Mouse (Mus musculus): ENCODE data around the gene Cgrrf1. TPM values are rescaled to one million over a fixed set of nuclear protein-coding genes. Genes with fewer than 3 reads are reported as not detected.

Cgrrf1 gene
- polyA plus RNA-seq, 1 experiment from 2014 or later: 35.2 TPM

DNA sequence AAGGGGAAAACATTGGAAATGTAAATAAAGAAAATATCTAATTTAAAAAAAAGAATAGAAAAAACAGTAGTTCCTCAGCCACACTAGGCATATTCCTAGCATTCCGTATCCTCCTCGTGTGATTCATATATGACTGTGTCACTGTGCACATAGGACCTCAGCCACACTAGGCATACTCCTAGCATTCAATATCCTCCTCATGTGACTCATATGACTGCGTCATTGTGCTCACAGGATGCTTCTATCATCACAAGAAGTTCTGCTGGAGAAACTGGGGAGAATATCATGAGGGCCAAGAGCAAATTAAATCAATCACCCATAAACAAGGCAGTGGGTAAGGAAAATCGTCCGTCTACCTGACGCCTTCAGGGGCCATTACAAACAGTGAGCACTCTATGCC, 41.2 kb upstream of the Cgrrf1 start:
- no peak overlapping the region for H3K4me3 ChIP-seq (ENCODE audit: low read depth, low read length)
- H3K4me1 ChIP-seq (ENCODE audit: control insufficient read depth, insufficient read depth, low read length): peaks cover 6% of the 10 kb centered on the region
- no peak for ATAC-seq (ENCODE audit: insufficient number of reproducible peaks, low FRiP score, low TSS enrichment, low read depth)

GRCm38 (mm10) chr14:46794157-46794556, 37.8 kb upstream of the Cgrrf1 start:
- no peaks in the 10 kb centered on the region for H3K27me3 ChIP-seq (ENCODE audit: control insufficient read depth, insufficient read depth, low read length)
- no peak overlapping the region for H3K4me2 ChIP-seq (ENCODE audit: low read depth, severe bottlenecking)
- DNase-seq (ENCODE audit: low spot score) (no peak), ATAC-seq (ENCODE audit: insufficient number of reproducible peaks, low FRiP score, low TSS enrichment, low read depth) (no peak)
- H3K9ac ChIP-seq (ENCODE audit: low read length): no peak overlapping the region
- no peak overlapping the region for H3K27ac ChIP-seq (replicated peaks; ENCODE audit: low read depth, low read length)
- no peaks in the 10 kb centered on the region for H3K9me3 ChIP-seq (ENCODE audit: control insufficient read depth, low read length)
- 91% methylated on average over 5 of the region's 5 CpGs for WGBS
- no peaks in the 10 kb centered on the region for H3K4me1 ChIP-seq (ENCODE audit: control insufficient read depth, insufficient read depth, low read length)
- no peak overlapping the region for H3K4me3 ChIP-seq (ENCODE audit: low read depth, low read length)
- H3K36me3 ChIP-seq (ENCODE audit: control insufficient read depth, insufficient read depth, low read length): no peaks in the 10 kb centered on the region

More for the DNA sequence above, 41.2 kb upstream of the Cgrrf1 start:
- H3K9ac ChIP-seq (ENCODE audit: low read length): no peak overlapping the region
- 93% methylated on average over 6 of the region's 6 CpGs for WGBS
- H3K27me3 ChIP-seq (ENCODE audit: control insufficient read depth, insufficient read depth, low read length): no peaks in the 10 kb centered on the region
- H3K4me2 ChIP-seq (ENCODE audit: low read depth, severe bottlenecking): no peak overlapping the region
- no peaks in the 10 kb centered on the region for H3K36me3 ChIP-seq (ENCODE audit: control insufficient read depth, insufficient read depth, low read length)
- no peak overlapping the region for H3K27ac ChIP-seq (replicated peaks; ENCODE audit: low read depth, low read length)
- no peak for DNase-seq (ENCODE audit: low spot score)
- no peaks in the 10 kb centered on the region for H3K9me3 ChIP-seq (ENCODE audit: control insufficient read depth, low read length)

DNA sequence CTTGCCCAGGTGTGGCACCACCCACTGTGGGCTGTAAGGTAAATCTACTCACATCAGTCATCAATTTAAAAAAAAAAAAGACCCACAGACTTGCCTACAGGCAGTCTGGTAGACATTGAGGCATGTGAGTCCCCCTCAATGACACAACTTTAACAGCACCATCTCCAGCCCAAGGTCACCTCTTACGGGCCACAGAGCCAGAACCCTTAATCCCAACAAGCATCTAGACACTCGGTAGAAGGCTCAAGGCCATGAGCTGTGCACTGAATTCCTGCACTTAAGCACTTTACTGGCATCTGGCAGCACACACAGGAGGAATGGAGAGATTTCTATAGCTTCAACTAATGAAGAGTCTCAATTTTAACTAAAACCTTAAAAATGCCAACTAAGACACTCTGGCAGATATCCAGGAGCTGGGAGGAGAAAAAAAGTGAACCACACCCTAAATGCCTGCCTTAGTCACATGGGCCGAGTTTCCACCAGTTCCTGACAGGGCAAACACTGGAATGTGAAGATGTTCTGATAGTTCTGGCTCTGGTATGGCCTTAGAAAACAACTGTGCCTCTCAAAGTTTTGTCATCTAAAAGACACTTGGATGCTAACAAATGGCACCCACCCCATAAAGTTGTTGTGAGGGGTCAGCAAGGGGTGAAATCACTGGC, 31.1 kb upstream of the Cgrrf1 start:
- no peak for ATAC-seq (ENCODE audit: insufficient number of reproducible peaks, low FRiP score, low TSS enrichment, low read depth)
- WGBS: 85% methylated on average over 3 of the region's 3 CpGs

GRCm38 (mm10) chr14:46803259-46803658, 28.7 kb upstream of the Cgrrf1 start:
- no peak for DNase-seq (ENCODE audit: low spot score)
- Histone ChIP-seq H3K4me3 (ENCODE audit: low read depth, low read length) (no peak overlapping the region), H3K36me3 (ENCODE audit: control insufficient read depth, insufficient read depth, low read length) (no peaks in the 10 kb centered on the region), H3K27me3 (ENCODE audit: control insufficient read depth, insufficient read depth, low read length) (no peaks in the 10 kb centered on the region), H3K4me1 (ENCODE audit: control insufficient read depth, insufficient read depth, low read length) (no peaks in the 10 kb centered on the region), H3K9ac (ENCODE audit: low read length) (no peak overlapping the region), H3K4me2 (ENCODE audit: low read depth, severe bottlenecking) (no peak overlapping the region), H3K27ac (replicated peaks; ENCODE audit: low read depth, low read length) (no peak overlapping the region), H3K9me3 (ENCODE audit: control insufficient read depth, low read length) (no peaks in the 10 kb centered on the region)
- 88% methylated on average over 4 of the region's 4 CpGs for WGBS
- no peak for ATAC-seq (ENCODE audit: insufficient number of reproducible peaks, low FRiP score, low TSS enrichment, low read depth)

More for the DNA sequence above, 31.1 kb upstream of the Cgrrf1 start:
- Histone ChIP-seq H3K9me3 (ENCODE audit: control insufficient read depth, low read length) (no peaks in the 10 kb centered on the region), H3K4me3 (ENCODE audit: low read depth, low read length) (no peak overlapping the region), H3K4me2 (ENCODE audit: low read depth, severe bottlenecking) (no peak overlapping the region), H3K36me3 (ENCODE audit: control insufficient read depth, insufficient read depth, low read length) (no peaks in the 10 kb centered on the region), H3K27me3 (ENCODE audit: control insufficient read depth, insufficient read depth, low read length) (no peaks in the 10 kb centered on the region), H3K27ac (replicated peaks; ENCODE audit: low read depth, low read length) (no peak overlapping the region), H3K9ac (ENCODE audit: low read length) (no peak overlapping the region), H3K4me1 (ENCODE audit: control insufficient read depth, insufficient read depth, low read length) (no peaks in the 10 kb centered on the region)
- DNase-seq (ENCODE audit: low spot score): no peak

GRCm38 (mm10) chr14:46803791-46804190, 28.1 kb upstream of the Cgrrf1 start:
- Histone ChIP-seq H3K27ac (replicated peaks; ENCODE audit: low read depth, low read length) (no peak overlapping the region), H3K27me3 (ENCODE audit: control insufficient read depth, insufficient read depth, low read length) (no peaks in the 10 kb centered on the region), H3K4me2 (ENCODE audit: low read depth, severe bottlenecking) (no peak overlapping the region), H3K9ac (ENCODE audit: low read length) (no peak overlapping the region), H3K9me3 (ENCODE audit: control insufficient read depth, low read length) (no peaks in the 10 kb centered on the region), H3K36me3 (ENCODE audit: control insufficient read depth, insufficient read depth, low read length) (no peaks in the 10 kb centered on the region), H3K4me1 (ENCODE audit: control insufficient read depth, insufficient read depth, low read length) (no peaks in the 10 kb centered on the region), H3K4me3 (ENCODE audit: low read depth, low read length) (no peak overlapping the region)
- DNase-seq (ENCODE audit: low spot score) (no peak), ATAC-seq (ENCODE audit: insufficient number of reproducible peaks, low FRiP score, low TSS enrichment, low read depth) (no peak)
- 96% methylated on average over 1 of the region's 1 CpGs for WGBS

DNA sequence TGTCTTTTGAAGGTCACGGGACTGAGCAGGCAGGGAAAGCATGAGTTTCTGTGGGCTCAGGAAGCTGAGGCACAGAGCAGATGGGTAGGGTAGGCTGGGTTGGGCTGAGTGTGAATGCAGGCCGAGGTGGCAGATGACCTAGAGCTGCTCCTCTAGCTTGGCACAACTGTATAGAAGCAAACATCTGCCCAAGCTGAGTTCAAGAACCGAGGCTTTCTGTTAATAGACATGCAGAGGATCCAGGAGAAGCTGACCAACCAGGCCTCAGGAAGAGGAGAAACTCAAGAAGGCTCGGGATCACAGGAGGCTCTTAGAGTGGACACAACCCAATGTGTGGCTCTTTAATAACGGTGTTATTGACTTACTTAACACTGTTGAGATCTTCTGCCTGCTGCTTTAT, 25.7 kb upstream of the Cgrrf1 start:
- no peak overlapping the region for H3K4me2 ChIP-seq (ENCODE audit: low read depth, severe bottlenecking)
- no peak for ATAC-seq (ENCODE audit: insufficient number of reproducible peaks, low FRiP score, low TSS enrichment, low read depth)
- H3K9me3 ChIP-seq (ENCODE audit: control insufficient read depth, low read length): no peaks in the 10 kb centered on the region
- DNase-seq (ENCODE audit: low spot score): no peak
- no peak overlapping the region for H3K9ac ChIP-seq (ENCODE audit: low read length)
- no peak overlapping the region for H3K27ac ChIP-seq (replicated peaks; ENCODE audit: low read depth, low read length)
- H3K4me3 ChIP-seq (ENCODE audit: low read depth, low read length): no peak overlapping the region
- no peaks in the 10 kb centered on the region for H3K36me3 ChIP-seq (ENCODE audit: control insufficient read depth, insufficient read depth, low read length)
- H3K27me3 ChIP-seq (ENCODE audit: control insufficient read depth, insufficient read depth, low read length): no peaks in the 10 kb centered on the region
- WGBS: 80% methylated on average over 5 of the region's 5 CpGs
- no peaks in the 10 kb centered on the region for H3K4me1 ChIP-seq (ENCODE audit: control insufficient read depth, insufficient read depth, low read length)

- Histone ChIP-seq H3K4me3 (ENCODE audit: low read depth, low read length) (no peak overlapping the region), H3K36me3 (ENCODE audit: control insufficient read depth, insufficient read depth, low read length) (no peaks in the 10 kb centered on the region), H3K4me1 (ENCODE audit: control insufficient read depth, insufficient read depth, low read length) (no peaks in the 10 kb centered on the region), H3K9me3 (ENCODE audit: control insufficient read depth, low read length) (no peaks in the 10 kb centered on the region), H3K27me3 (ENCODE audit: control insufficient read depth, insufficient read depth, low read length) (no peaks in the 10 kb centered on the region), H3K9ac (ENCODE audit: low read length) (no peak overlapping the region), H3K4me2 (ENCODE audit: low read depth, severe bottlenecking) (no peak overlapping the region), H3K27ac (replicated peaks; ENCODE audit: low read depth, low read length) (no peak overlapping the region)
- ATAC-seq (ENCODE audit: insufficient number of reproducible peaks, low FRiP score, low TSS enrichment, low read depth) (no peak), DNase-seq (ENCODE audit: low spot score) (no peak)
- WGBS: 88% methylated on average over 3 of the region's 3 CpGs
Observed at GRCm38 (mm10) chr14:46807927-46808326, 24.0 kb upstream of the Cgrrf1 start.

GRCm38 (mm10) chr14:46815640-46816039, 16.3 kb upstream of the Cgrrf1 start:
- 85% methylated on average over 6 of the region's 6 CpGs for WGBS
- H3K36me3 ChIP-seq (ENCODE audit: control insufficient read depth, insufficient read depth, low read length): peaks cover 7% of the 10 kb centered on the region; the same call in 1 of the 2 replicates
- no peak for DNase-seq (ENCODE audit: low spot score)

More at GRCm38 (mm10) chr14:46815640-46816039, 16.3 kb upstream of the Cgrrf1 start:
- no peaks in the 10 kb centered on the region for H3K27me3 ChIP-seq (ENCODE audit: control insufficient read depth, insufficient read depth, low read length)
- no peak overlapping the region for H3K4me3 ChIP-seq (ENCODE audit: low read depth, low read length)
- no peak overlapping the region for H3K4me2 ChIP-seq (ENCODE audit: low read depth, severe bottlenecking)
- H3K27ac ChIP-seq (replicated peaks; ENCODE audit: low read depth, low read length): no peak overlapping the region
- no peaks in the 10 kb centered on the region; the same call in 1 of the 2 replicates for H3K4me1 ChIP-seq (ENCODE audit: control insufficient read depth, insufficient read depth, low read length)
- H3K9me3 ChIP-seq (ENCODE audit: control insufficient read depth, low read length): no peaks in the 10 kb centered on the region
- no peak for ATAC-seq (ENCODE audit: insufficient number of reproducible peaks, low FRiP score, low TSS enrichment, low read depth)
- no peak overlapping the region for H3K9ac ChIP-seq (ENCODE audit: low read length)
